In the genomic region with DNA sequence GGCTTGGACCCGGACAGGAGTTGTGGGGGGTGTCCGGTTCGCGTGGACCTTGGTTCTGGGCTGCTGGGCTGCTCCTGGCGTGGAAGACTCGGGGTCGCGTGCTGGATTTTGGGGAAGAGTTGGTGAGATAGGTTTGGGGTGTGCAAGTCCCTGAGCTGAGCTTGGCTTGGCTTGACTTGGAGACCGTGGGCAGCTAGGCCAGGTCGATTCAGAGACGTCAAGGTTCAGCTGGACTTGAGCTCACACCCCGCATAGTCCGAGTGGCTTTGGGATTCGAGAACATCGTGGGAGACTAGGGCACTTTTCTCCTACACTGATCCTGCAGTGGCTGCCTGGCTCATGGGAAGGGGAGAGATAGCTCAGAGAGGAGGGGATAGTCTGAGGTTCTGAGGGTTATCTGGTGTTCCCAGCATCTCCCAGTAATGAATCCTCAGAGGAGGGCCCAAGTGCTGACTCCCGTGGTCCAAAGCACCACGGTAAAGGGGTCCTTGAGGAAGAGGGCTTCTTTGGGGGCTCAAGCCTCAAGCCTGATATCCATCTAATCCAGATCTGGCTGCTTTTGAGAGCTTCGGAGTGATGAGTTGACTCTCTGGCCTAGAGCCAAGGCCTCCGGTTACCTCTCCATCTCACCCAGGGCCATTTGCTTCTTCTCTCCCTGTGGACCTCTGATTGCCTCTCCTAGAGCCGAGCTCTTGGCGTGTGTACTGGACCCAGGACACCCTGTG, we compare ENCODE assay signal across 8 mouse cellular contexts. TPM values are rescaled to one million over a fixed set of nuclear protein-coding genes. Genes with fewer than 3 reads are reported as not detected.
DNase-seq lines count a peak whose midpoint lies in the region; ATAC-seq and TF ChIP-seq lines count a peak whose summit lies in the region.

No protein-coding gene starts in this region.

- intact Hi-C loops in gastrocnemius, postnatal 14 days (cut with DNase I; ENCODE audit: low total_unique reads): no loop called here

- no peak overlapping the region for H3K27ac ChIP-seq in spleen, adult 2 months (ENCODE audit: insufficient read depth, low read length)
- H3K27ac ChIP-seq in hindbrain, postnatal 0 days: peak overlapping the region; percentile 23; the same call in 1 of the 2 replicates
- peak overlapping the region; percentile 47; the same call in 1 of the 2 replicates for H3K27ac ChIP-seq in midbrain, postnatal 0 days (ENCODE audit: low read depth, low read length)

- no peak for TF ChIP-seq CTCF in spleen, adult 2 months (IDR thresholded peaks at IDR 0.05; ENCODE audit: extremely low read depth, insufficient read depth, insufficient read length, insufficient replicate concordance)
- no peak for TF ChIP-seq CTCF in hindbrain, postnatal 0 days (IDR thresholded peaks at IDR 0.05; ENCODE audit: low read depth)
- TF ChIP-seq CTCF in midbrain, postnatal 0 days (IDR thresholded peaks at IDR 0.05): no peak

- peaks cover 14% of the 10 kb centered on the region; the same call in 1 of the 2 replicates for H3K4me1 ChIP-seq in spleen, adult 2 months (ENCODE audit: control insufficient read depth, insufficient read depth, insufficient read length)
- H3K4me1 ChIP-seq in hindbrain, postnatal 0 days (ENCODE audit: insufficient read depth, low read length): peaks cover 39% of the 10 kb centered on the region
- H3K4me1 ChIP-seq in midbrain, postnatal 0 days (ENCODE audit: insufficient read depth, low read length): peaks cover 34% of the 10 kb centered on the region

- H3K27me3 ChIP-seq in spleen, adult 2 months (ENCODE audit: control insufficient read depth, insufficient read depth, low read length): no peaks in the 10 kb centered on the region
- H3K27me3 ChIP-seq in hindbrain, postnatal 0 days (ENCODE audit: insufficient read depth, low read length): no peaks in the 10 kb centered on the region
- no peaks in the 10 kb centered on the region for H3K27me3 ChIP-seq in midbrain, postnatal 0 days (ENCODE audit: insufficient read depth, low read length)

- peak overlapping the region; percentile 77 for H3K4me2 ChIP-seq in hindbrain, postnatal 0 days (ENCODE audit: low read depth, low read length)
- peak overlapping the region; percentile 88 for H3K4me2 ChIP-seq in midbrain, postnatal 0 days (ENCODE audit: low read depth, low read length, poor library complexity, severe bottlenecking)

- H3K9ac ChIP-seq in hindbrain, postnatal 0 days (replicated peaks; ENCODE audit: low read length): peak overlapping the region; percentile 55
- H3K9ac ChIP-seq in midbrain, postnatal 0 days (replicated peaks; ENCODE audit: low read length, poor library complexity, severe bottlenecking): peak overlapping the region; percentile 79

- H3K9me3 ChIP-seq in hindbrain, postnatal 0 days (ENCODE audit: low read length): no peaks in the 10 kb centered on the region
- no peaks in the 10 kb centered on the region for H3K9me3 ChIP-seq in midbrain, postnatal 0 days (ENCODE audit: low read length)

- H3K36me3 ChIP-seq in spleen, adult 2 months (ENCODE audit: control insufficient read depth, insufficient read depth, low read length): no peaks in the 10 kb centered on the region
- no peaks in the 10 kb centered on the region for H3K36me3 ChIP-seq in hindbrain, postnatal 0 days (ENCODE audit: insufficient read depth, low read length)
- no peaks in the 10 kb centered on the region for H3K36me3 ChIP-seq in midbrain, postnatal 0 days (ENCODE audit: insufficient read depth, low read length)

- peak; percentile 56 for DNase-seq in embryo, embryonic 10 days (ENCODE audit: low spot score)
- DNase-seq in embryo, embryonic 11 days: no peak
- no peak for DNase-seq in spleen, adult 2 months (ENCODE audit: low read depth in 1 of 2, low spot score in 2 of 2)
- DNase-seq in spleen, adult 18-20 months: no peak
- DNase-seq in hindbrain, postnatal 0 days (ENCODE audit: low spot score): no peak
- DNase-seq in midbrain, postnatal 0 days (ENCODE audit: low spot score): no peak
- DNase-seq in natural killer cell, adult 2 months (ENCODE audit: low spot score in 2 of 2): no peak
- no peak for DNase-seq in gastrocnemius, postnatal 14 days

- 23% methylated on average over 21 of the region's 21 CpGs for WGBS in spleen, adult 2 months
- 10% methylated on average over 21 of the region's 21 CpGs for WGBS in hindbrain, postnatal 0 days
- 10% methylated on average over 21 of the region's 21 CpGs for WGBS in midbrain, postnatal 0 days

- no peak for TF ChIP-seq POLR2A in spleen, adult 2 months (IDR thresholded peaks at IDR 0.05; ENCODE audit: low read depth, low read length)

- ATAC-seq in hindbrain, postnatal 0 days: no peak
- ATAC-seq in midbrain, postnatal 0 days (ENCODE audit: low FRiP score): 0 out of 2 replicates have a peak, but pooled peaks have one; percentile 6

- peak overlapping the region; percentile 85 for H3K4me3 ChIP-seq in spleen, adult 2 months (ENCODE audit: extremely low read depth, insufficient read depth, insufficient read length)
- H3K4me3 ChIP-seq in hindbrain, postnatal 0 days (ENCODE audit: low read length): peak overlapping the region; percentile 53
- peak overlapping the region; percentile 81 for H3K4me3 ChIP-seq in midbrain, postnatal 0 days (ENCODE audit: low read depth, low read length)

RNA-seq across cellular contexts. Expression of a gene that starts 0.6 kb away (rescaled TPM):
- polyA plus RNA-seq in spleen, adult 2 months (2012; rRNA removed): 17.3 and 18.4 TPM in 2 replicates
- total RNA-seq in hindbrain, postnatal 0 days (2014; rRNA removed): 40.0 and 43.8 TPM in 2 replicates
- 23.0 and 23.4 TPM in 2 replicates for polyA plus RNA-seq in hindbrain, postnatal 0 days (2015; fragmentation: Nextera tagmentation; extraction: Ambion mirVana)
- 36.3 and 51.9 TPM in 2 replicates for total RNA-seq in midbrain, postnatal 0 days (2014; rRNA removed)
- 23.2 and 23.7 TPM in 2 replicates for polyA plus RNA-seq in midbrain, postnatal 0 days (2015; fragmentation: Nextera tagmentation; extraction: Ambion mirVana)
- 10 to 100 TPM; 50.0 to 57.7 TPM for total RNA-seq in gastrocnemius, postnatal 14 days (2021)
